Mouse (Mus musculus) E14TG2a.4 (cell line): Measurements from ENCODE around the gene Grhl3.

Experiments
- CTCF ChIP-seq: conservative IDR thresholded peaks from 2 replicates; pipeline ENCODE4 v1.5.1; 2014; ENCODE audit warnings: low read length
- POU5F1 ChIP-seq: IDR thresholded peaks from 2 replicates; pipeline ENCODE4 v1.6.1; 2014; ENCODE audit warnings: low read length, borderline replicate concordance

DNA sequence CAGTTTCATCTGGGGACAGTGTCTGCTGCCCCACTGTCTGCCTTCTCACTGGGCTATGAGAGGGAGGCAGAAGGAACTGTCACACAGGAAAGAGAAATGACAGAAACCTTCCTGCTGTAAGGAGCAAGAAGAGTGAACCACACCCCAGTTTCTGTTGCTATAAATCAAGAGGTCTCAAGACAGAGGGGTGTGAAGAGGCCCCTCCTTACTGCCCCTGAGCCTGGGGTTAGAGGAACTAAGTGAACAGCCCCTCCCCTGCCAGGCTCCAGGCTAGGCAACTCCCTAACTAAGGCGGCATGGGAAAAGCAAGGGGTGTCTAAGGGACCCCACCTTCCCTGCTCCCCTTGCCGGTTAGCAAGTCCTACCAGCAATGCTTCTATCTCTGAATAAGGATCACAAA, 9.6 kb downstream of the Grhl3 start:
- TF ChIP-seq CTCF (no peak), POU5F1 (no peak)
